Mouse (Mus musculus): ENCODE measurements around the gene Mrps6. TPM values are rescaled to one million over a fixed set of nuclear protein-coding genes. Genes with fewer than 3 reads are reported as not detected.
A peak's percentile ranks its signal among the peaks of the same experiment; 100 is the strongest.

Mrps6 gene
- polyA plus RNA-seq (2015; fragmentation: Nextera tagmentation; extraction: Ambion mirVana), result 69.0 and 77.3 TPM in 2 replicates

DNA sequence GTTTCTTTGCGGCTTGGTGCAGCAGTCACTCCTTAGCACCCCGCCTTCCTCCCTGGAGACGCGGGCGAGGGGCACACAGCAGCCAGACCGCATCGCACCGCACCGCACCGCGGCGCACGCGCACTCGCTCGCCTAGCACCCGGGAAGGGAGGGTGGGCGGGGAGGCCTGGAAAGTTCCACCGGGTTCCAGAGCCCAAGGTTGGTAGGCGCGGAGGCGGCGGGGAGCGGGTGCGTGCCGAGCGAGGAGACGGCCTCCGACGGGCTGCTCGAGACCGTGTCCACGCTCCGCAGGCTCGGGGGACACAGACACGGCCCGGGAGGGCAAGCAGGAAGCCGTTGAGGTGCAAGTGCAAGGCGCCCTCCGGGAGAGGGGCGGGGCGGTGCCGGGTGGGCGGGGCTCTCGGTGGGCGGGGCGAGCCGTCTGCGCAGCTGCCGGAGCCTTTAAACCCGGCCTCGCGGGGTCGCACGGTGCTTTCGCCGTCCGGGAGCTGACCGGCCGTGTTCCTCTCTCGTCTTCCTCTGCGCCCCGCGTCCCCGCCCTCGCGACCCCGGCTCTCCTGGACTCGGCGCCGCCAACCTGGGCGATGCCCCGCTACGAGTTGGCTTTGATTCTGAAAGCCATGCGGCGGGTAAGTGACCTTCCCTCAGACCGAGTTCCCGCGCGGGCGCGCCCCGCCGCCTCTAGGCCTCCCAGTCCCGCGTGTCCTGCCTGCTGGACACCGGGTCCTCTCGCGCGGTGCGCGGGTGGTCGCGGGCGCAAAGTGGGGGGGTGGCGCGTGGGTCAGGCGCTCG, at the start of gene Mrps6, which contains the start of the genes Gm49711 and Slc5a3:
Mrps6 (plus strand) TSS at position 419 of the 792 bp plus-strand sequence.
Gm49711 (plus strand) TSS at position 465 of the 792 bp plus-strand sequence.
Slc5a3 (plus strand) TSS at position 471 of the 792 bp plus-strand sequence.
- H3K9ac ChIP-seq (replicated peaks; ENCODE audit: low read depth), result peak within 1 kb of the TSS; percentile 54
- peak within 1 kb of the TSS; percentile 86 for H3K4me3 ChIP-seq (ENCODE audit: low read depth, low read length)
- DNase-seq (ENCODE audit: low spot score) (peak; percentile 90), ATAC-seq (peak; percentile 96)
- H3K4me1 ChIP-seq (ENCODE audit: insufficient read depth, low read depth, low read length), result 0 out of 2 replicates have a peak, but pooled peaks cover 3% of the 10 kb centered on the region
- H3K27me3 ChIP-seq (replicated peaks; ENCODE audit: insufficient read depth, low read length), result no peaks in the 10 kb centered on the region
- WGBS, result 3% methylated on average over 65 of the region's 99 CpGs
- peaks cover 3% of the 10 kb centered on the region; the same call in 1 of the 2 replicates for H3K9me3 ChIP-seq (ENCODE audit: low read length)
- H3K27ac ChIP-seq (ENCODE audit: low read length), result no peak within 1 kb of the TSS
- H3K4me2 ChIP-seq (replicated peaks; ENCODE audit: low read depth, low read length), result peak within 1 kb of the TSS; percentile 99
- no peaks in the 10 kb centered on the region for H3K36me3 ChIP-seq (ENCODE audit: insufficient read depth, low read length)
- no peak for TF ChIP-seq EP300 (IDR thresholded peaks at IDR 0.05)
- peak; percentile 43; the same call in 1 of the 2 replicates for TF ChIP-seq CTCF (IDR thresholded peaks at IDR 0.05)

DNA sequence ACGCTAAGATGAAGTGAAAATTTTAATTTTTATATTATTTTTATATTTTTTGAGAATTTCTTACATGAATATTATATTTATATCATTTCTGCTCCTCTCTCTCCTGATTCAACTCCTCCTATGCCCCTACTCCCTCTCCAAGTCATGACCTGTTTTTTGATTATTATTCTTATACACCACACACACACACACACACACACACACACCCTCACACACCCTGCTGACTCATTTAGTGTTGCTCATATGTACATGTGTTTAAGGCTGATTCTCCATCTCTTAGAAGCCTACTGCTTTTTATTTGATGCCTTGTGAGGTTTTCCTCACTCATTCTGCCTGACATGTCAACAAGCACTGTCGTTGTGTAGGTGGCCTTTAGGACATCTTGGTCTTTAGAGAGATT, 48.5 kb upstream of the Mrps6 start:
- H3K27ac ChIP-seq (ENCODE audit: low read length), result no peak overlapping the region
- no peak for DNase-seq (ENCODE audit: low spot score)
- H3K36me3 ChIP-seq (ENCODE audit: insufficient read depth, low read length), result no peaks in the 10 kb centered on the region
- no peak overlapping the region for H3K4me2 ChIP-seq (replicated peaks; ENCODE audit: low read depth, low read length)
- H3K9ac ChIP-seq (replicated peaks; ENCODE audit: low read depth), result no peak overlapping the region
- H3K9me3 ChIP-seq (ENCODE audit: low read length), result no peaks in the 10 kb centered on the region
- no peak for ATAC-seq
- H3K4me1 ChIP-seq (ENCODE audit: insufficient read depth, low read depth, low read length), result no peaks in the 10 kb centered on the region
- no peak overlapping the region for H3K4me3 ChIP-seq (ENCODE audit: low read depth, low read length)
- 88% methylated on average over 2 of the region's 2 CpGs for WGBS
- no peak for TF ChIP-seq CTCF (IDR thresholded peaks at IDR 0.05)
- TF ChIP-seq EP300 (IDR thresholded peaks at IDR 0.05), result no peak
- H3K27me3 ChIP-seq (replicated peaks; ENCODE audit: insufficient read depth, low read length), result no peaks in the 10 kb centered on the region

- no peak for TF ChIP-seq CTCF (IDR thresholded peaks at IDR 0.05)
- no peak for TF ChIP-seq EP300 (IDR thresholded peaks at IDR 0.05)
- ATAC-seq (no peak), DNase-seq (ENCODE audit: low spot score) (no peak)
- no peak overlapping the region for H3K27ac ChIP-seq (ENCODE audit: low read length)
- no peaks in the 10 kb centered on the region for H3K4me1 ChIP-seq (ENCODE audit: insufficient read depth, low read depth, low read length)
- no peaks in the 10 kb centered on the region for H3K36me3 ChIP-seq (ENCODE audit: insufficient read depth, low read length)
- H3K27me3 ChIP-seq (replicated peaks; ENCODE audit: insufficient read depth, low read length), result 0 out of 2 replicates have a peak, but pooled peaks cover 3% of the 10 kb centered on the region
- no peak overlapping the region for H3K9ac ChIP-seq (replicated peaks; ENCODE audit: low read depth)
- no peak overlapping the region for H3K4me2 ChIP-seq (replicated peaks; ENCODE audit: low read depth, low read length)
- H3K9me3 ChIP-seq (ENCODE audit: low read length), result no peaks in the 10 kb centered on the region
- WGBS, result 78% methylated on average over 8 of the region's 8 CpGs
- H3K4me3 ChIP-seq (ENCODE audit: low read depth, low read length), result no peak overlapping the region
These were observed 41.3 kb upstream of the Mrps6 start for GRCm38 (mm10) chr16:92016792-92017191.

DNA sequence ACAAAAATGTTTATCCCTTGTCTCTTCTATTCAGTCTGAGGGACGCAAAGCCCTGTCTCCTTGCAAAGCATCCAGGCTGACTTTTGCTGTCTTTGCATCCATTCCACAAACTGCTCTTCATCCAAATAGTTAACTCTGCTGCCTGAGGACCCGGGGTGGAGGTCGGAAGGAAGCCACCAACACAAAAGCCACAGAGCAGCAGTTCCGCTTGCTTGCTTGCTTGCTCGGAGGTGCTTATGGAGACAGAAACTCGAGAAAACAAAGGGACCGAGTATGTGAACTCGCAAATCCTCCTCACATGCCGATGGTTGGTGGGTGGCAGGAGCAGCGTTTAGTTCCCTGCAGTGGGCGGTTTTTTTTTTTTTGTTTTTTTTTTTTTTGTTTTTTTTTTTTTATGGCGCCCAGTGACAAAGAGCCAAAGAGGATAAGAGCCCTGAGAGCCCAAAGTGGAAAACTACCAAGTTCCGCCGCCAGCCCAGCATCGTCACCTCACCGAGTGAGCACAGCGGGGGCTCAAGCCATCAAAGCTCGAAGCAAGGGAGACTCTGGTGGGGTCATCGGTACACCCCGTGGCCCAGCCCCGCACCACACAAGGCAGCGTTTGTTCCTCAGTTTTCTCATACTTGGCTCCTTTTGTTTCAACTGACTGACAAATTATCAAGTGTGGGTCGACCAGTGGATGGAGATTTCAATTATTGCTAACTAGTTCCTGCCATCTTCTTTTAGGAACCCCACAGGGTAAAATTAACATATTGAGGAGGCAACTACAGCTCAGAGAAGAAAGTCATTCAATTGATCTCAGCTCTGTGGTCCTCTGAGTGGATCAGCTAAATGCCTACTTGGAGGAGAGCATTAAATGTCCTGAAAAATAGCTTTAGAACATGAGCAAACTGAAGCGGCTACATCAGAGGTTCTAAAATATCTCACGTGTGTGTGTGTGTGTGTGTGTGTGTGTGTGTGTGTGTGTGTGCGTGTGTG, 38.6 kb upstream of the Mrps6 start:
- ATAC-seq (peak; percentile 26), DNase-seq (ENCODE audit: low spot score) (peak; percentile 32)
- H3K4me3 ChIP-seq (ENCODE audit: low read depth, low read length), result peak overlapping the region; percentile 34
- no peaks in the 10 kb centered on the region for H3K9me3 ChIP-seq (ENCODE audit: low read length)
- 0 out of 2 replicates have a peak overlapping the region, but pooled peaks have one; percentile 19 for H3K9ac ChIP-seq (replicated peaks; ENCODE audit: low read depth)
- 8% methylated on average over 26 of the region's 26 CpGs for WGBS
- H3K4me1 ChIP-seq (ENCODE audit: insufficient read depth, low read depth, low read length), result no peaks in the 10 kb centered on the region
- no peaks in the 10 kb centered on the region for H3K36me3 ChIP-seq (ENCODE audit: insufficient read depth, low read length)
- no peak for TF ChIP-seq EP300 (IDR thresholded peaks at IDR 0.05)
- TF ChIP-seq CTCF (IDR thresholded peaks at IDR 0.05), result no peak
- H3K4me2 ChIP-seq (replicated peaks; ENCODE audit: low read depth, low read length), result peak overlapping the region; percentile 55
- 0 out of 2 replicates have a peak, but pooled peaks cover 3% of the 10 kb centered on the region for H3K27me3 ChIP-seq (replicated peaks; ENCODE audit: insufficient read depth, low read length)
- no peak overlapping the region for H3K27ac ChIP-seq (ENCODE audit: low read length)

GRCm38 (mm10) chr16:92021656-92022400, 36.2 kb upstream of the Mrps6 start:
- no peak overlapping the region for H3K4me2 ChIP-seq (replicated peaks; ENCODE audit: low read depth, low read length)
- H3K9me3 ChIP-seq (ENCODE audit: low read length), result no peaks in the 10 kb centered on the region
- 0 out of 2 replicates have a peak, but pooled peaks cover 3% of the 10 kb centered on the region for H3K27me3 ChIP-seq (replicated peaks; ENCODE audit: insufficient read depth, low read length)
- WGBS, result 76% methylated on average over 12 of the region's 12 CpGs
- ATAC-seq, result no peak
- H3K4me3 ChIP-seq (ENCODE audit: low read depth, low read length), result no peak overlapping the region
- TF ChIP-seq EP300 (IDR thresholded peaks at IDR 0.05), result no peak
- no peak for TF ChIP-seq CTCF (IDR thresholded peaks at IDR 0.05)
- H3K4me1 ChIP-seq (ENCODE audit: insufficient read depth, low read depth, low read length), result no peaks in the 10 kb centered on the region
- H3K9ac ChIP-seq (replicated peaks; ENCODE audit: low read depth), result no peak overlapping the region
- no peak overlapping the region for H3K27ac ChIP-seq (ENCODE audit: low read length)
- H3K36me3 ChIP-seq (ENCODE audit: insufficient read depth, low read length), result no peaks in the 10 kb centered on the region
- DNase-seq (ENCODE audit: low spot score), result no peak

Measured in lung, postnatal 0 days (tissue).